In genomic region chr12:33149544-33150190, GRCm38 (mm10) we compare ENCODE assay signal across 17 mouse cellular contexts. TPM values are rescaled to one million over a fixed set of nuclear protein-coding genes. Genes with fewer than 3 reads are reported as not detected.
DNase-seq lines count a peak whose midpoint lies in the region; ATAC-seq and TF ChIP-seq lines count a peak whose summit lies in the region.
"Had no signal": no experiment of that assay in that cellular context is flagged by ENCODE, and none has a peak within 500 bp of the region (broad histone marks: within the 10 kb centered on the region; RNA-seq: fewer than 3 reads in every experiment).

No protein-coding gene starts in this region.

- no peak for TF ChIP-seq CTCF in CH12.LX (conservative IDR thresholded peaks at IDR 0.05 in 1 of 2, IDR thresholded peaks at IDR 0.05 in 1 of 2; ENCODE audit: low read depth in 2 of 2, low read length in 2 of 2)

- peaks cover 74% of the 10 kb centered on the region for H3K4me1 ChIP-seq in erythroblast, embryonic 14.5 days (ENCODE audit: control insufficient read depth)
- H3K4me1 ChIP-seq in liver, embryonic 12.5 days = peaks cover 63% of the 10 kb centered on the region
- peaks cover 15 to 70% of the 10 kb centered on the region in 2 experiments for H3K4me1 ChIP-seq in CH12.LX (ENCODE audit: control insufficient read depth in 1 of 2, insufficient read depth in 2 of 2)
- peaks cover 26% of the 10 kb centered on the region for H3K4me1 ChIP-seq in limb, embryonic 13.5 days

- no peak for TF ChIP-seq POLR2A in CH12.LX (IDR thresholded peaks at IDR 0.05; ENCODE audit: low read depth, low read length)

- H3K4me2 ChIP-seq in liver, embryonic 12.5 days = peak overlapping the region; percentile 87
- peak overlapping the region; percentile 92 for H3K4me2 ChIP-seq in CH12.LX (ENCODE audit: insufficient read depth, low read depth, poor library complexity, severe bottlenecking)
- peak overlapping the region; percentile 92; the same call in 1 of the 2 replicates for H3K4me2 ChIP-seq in limb, embryonic 13.5 days (replicated peaks)

- peaks cover 47% of the 10 kb centered on the region for H3K36me3 ChIP-seq in erythroblast, embryonic 14.5 days (ENCODE audit: control insufficient read depth)
- 0 out of 2 replicates have a peak, but pooled peaks cover 3% of the 10 kb centered on the region for H3K36me3 ChIP-seq in liver, embryonic 12.5 days
- H3K36me3 ChIP-seq in CH12.LX (replicated peaks in 1 of 2; ENCODE audit: control insufficient read depth in 1 of 2, insufficient read depth in 1 of 2, low read length in 1 of 2) = peaks cover 0 to 19% of the 10 kb centered on the region in 2 experiments
- no peaks in the 10 kb centered on the region for H3K36me3 ChIP-seq in limb, embryonic 13.5 days

- 86% methylated on average over 16 of the region's 16 CpGs for WGBS in liver, embryonic 12.5 days (ENCODE audit: insufficient replicate concordance)
- WGBS in limb, embryonic 13.5 days = 93% methylated on average over 16 of the region's 16 CpGs

- TF ChIP-seq EP300 in CH12.LX (IDR thresholded peaks at IDR 0.05; ENCODE audit: low read length) = no peak

- peaks cover 88% of the 10 kb centered on the region for H3K79me2 ChIP-seq in CH12.LX (replicated peaks; ENCODE audit: control insufficient read depth, extremely low read depth, insufficient read depth, poor library complexity, severe bottlenecking)

- no peak for TF ChIP-seq RAD21 in CH12.LX (IDR thresholded peaks at IDR 0.05; ENCODE audit: low read depth, low read length)

- peaks cover 28% of the 10 kb centered on the region for H3K27me3 ChIP-seq in erythroblast, embryonic 14.5 days (ENCODE audit: control insufficient read depth)
- H3K27me3 ChIP-seq in liver, embryonic 12.5 days (replicated peaks) = peaks cover 26% of the 10 kb centered on the region
- H3K27me3 ChIP-seq in CH12.LX (replicated peaks) = no peaks in the 10 kb centered on the region
- peaks cover 18% of the 10 kb centered on the region for H3K27me3 ChIP-seq in limb, embryonic 13.5 days

- dilution Hi-C loops in CH12.LX (cut with MboI; ENCODE audit: extremely low pct_ligation_motif_present, extremely low pct_unique_long_range_greater_than_20kb, low sequenced_read_pairs) = no loop called here

- peak overlapping the region; percentile 84 for H3K4me3 ChIP-seq in erythroblast, embryonic 14.5 days (replicated peaks)
- no peak overlapping the region for H3K4me3 ChIP-seq in liver, embryonic 12.5 days
- H3K4me3 ChIP-seq in CH12.LX (replicated peaks in 1 of 3; ENCODE audit: low read depth in 2 of 3, low read length in 2 of 3, poor library complexity in 1 of 3) = peak overlapping the region; percentile 79 to 94 (median 87)
- H3K4me3 ChIP-seq in limb, embryonic 13.5 days = no peak overlapping the region

- H3K9ac ChIP-seq in liver, embryonic 12.5 days = no peak overlapping the region
- peak overlapping the region; percentile 75 for H3K9ac ChIP-seq in CH12.LX (ENCODE audit: insufficient read depth, low read depth)
- H3K9ac ChIP-seq in limb, embryonic 13.5 days = no peak overlapping the region

- DNase-seq in liver (no peak), CH12.LX (ENCODE audit: extremely low read depth) (no peak)
- DNase-seq in heart, adult 8-10 months (ENCODE audit: low spot score) = no peak
- DNase-seq in cerebellum, postnatal 36 days = no peak
- DNase-seq: adrenal gland, adult 2 months; cerebellum, postnatal 10 days; embryo, embryonic 11 days; gastrocnemius, adult 2 months; heart, adult 18-20 months; kidney, postnatal 4 days; lung, postnatal 14 days had no signal

- H3K9me3 ChIP-seq in erythroblast, embryonic 14.5 days (ENCODE audit: control insufficient read depth, low read length) = peaks cover 2% of the 10 kb centered on the region; the same call in 1 of the 2 replicates
- H3K9me3 ChIP-seq in liver, embryonic 12.5 days (replicated peaks) = no peaks in the 10 kb centered on the region
- no peaks in the 10 kb centered on the region for H3K9me3 ChIP-seq in CH12.LX (replicated peaks; ENCODE audit: low read length)
- H3K9me3 ChIP-seq in limb, embryonic 13.5 days = no peaks in the 10 kb centered on the region

- H3K27ac ChIP-seq in liver, embryonic 12.5 days = no peak overlapping the region
- H3K27ac ChIP-seq in CH12.LX (ENCODE audit: insufficient read depth, low read depth) = peak overlapping the region; percentile 70
- H3K27ac ChIP-seq in limb, embryonic 13.5 days = no peak overlapping the region
- H3K27ac ChIP-seq: gastrocnemius, adult 2 months had no signal

- in situ Hi-C loops in CH12.LX (cut with MboI; ENCODE audit: low pct_ligation_motif_present, low pct_unique_long_range_greater_than_20kb, low sequenced_read_pairs) = no loop called here

- no peak for ATAC-seq in erythroblast, adult 5-6 weeks (replicated peaks; ENCODE audit: low FRiP score, poor library complexity, severe bottlenecking)
- no peak for ATAC-seq in liver, embryonic 12.5 days
- ATAC-seq in limb, embryonic 13.5 days (ENCODE audit: low FRiP score, low read depth) = no peak

TF ChIP-seq in CH12.LX, 34 proteins besides CTCF, POLR2A, EP300 and RAD21:
- TF ChIP-seq IRF4 (IDR thresholded peaks at IDR 0.05; ENCODE audit: low read depth, low read length) (no peak), ETS1 (conservative IDR thresholded peaks at IDR 0.05; ENCODE audit: low read depth, low read length) (no peak), PAX5 (IDR thresholded peaks at IDR 0.05; ENCODE audit: low read length) (no peak), NELFE (IDR thresholded peaks at IDR 0.05; ENCODE audit: low read depth, low read length) (no peak), MXI1 (IDR thresholded peaks at IDR 0.05; ENCODE audit: low read depth, low read length) (peak; percentile 69; the same call in 1 of the 2 replicates), HCFC1 (IDR thresholded peaks at IDR 0.05; ENCODE audit: low read depth, low read length) (no peak), CHD2 (IDR thresholded peaks at IDR 0.05; ENCODE audit: low read length) (no peak), RCOR1 (conservative IDR thresholded peaks at IDR 0.05; ENCODE audit: low read depth, low read length) (no peak), CHD1 (IDR thresholded peaks at IDR 0.05; ENCODE audit: low read depth, low read length) (0 out of 2 replicates have a peak, but pooled peaks have one; percentile 58), KAT2A (IDR thresholded peaks at IDR 0.05; ENCODE audit: insufficient replicate concordance, low read length) (no peak), MAX (IDR thresholded peaks at IDR 0.05; ENCODE audit: low read length) (peak; percentile 68), USF1 (IDR thresholded peaks at IDR 0.05; ENCODE audit: low read depth, low read length) (no peak), USF2 (conservative IDR thresholded peaks at IDR 0.05; ENCODE audit: low read depth, low read length) (no peak), BHLHE40 (IDR thresholded peaks at IDR 0.05; ENCODE audit: low read depth, low read length) (peak; percentile 85), MAFK (IDR thresholded peaks at IDR 0.05; ENCODE audit: insufficient replicate concordance, low read length) (no peak), MAZ (IDR thresholded peaks at IDR 0.05; ENCODE audit: low read depth, low read length) (no peak), UBTF (IDR thresholded peaks at IDR 0.05; ENCODE audit: low read depth, low read length) (0 out of 2 replicates have a peak, but pooled peaks have one; percentile 34), ZMIZ1 (IDR thresholded peaks at IDR 0.05; ENCODE audit: low read depth, low read length) (no peak), MYC (IDR thresholded peaks at IDR 0.05; ENCODE audit: low read depth, low read length) (peak; percentile 58; the same call in 1 of the 2 replicates), SMC3 (IDR thresholded peaks at IDR 0.05; ENCODE audit: low read depth, low read length) (no peak), MEF2A (IDR thresholded peaks at IDR 0.05; ENCODE audit: borderline replicate concordance, low read depth, low read length) (0 out of 2 replicates have a peak, but pooled peaks have one; percentile 17), POLR2AphosphoS2 (IDR thresholded peaks at IDR 0.05; ENCODE audit: low read depth, low read length) (no peak)

RNA-seq across cellular contexts. Expression of gene Atxn7l1, which starts 2.2 kb away (rescaled TPM):
- 3.9 and 4.5 TPM in 2 replicates for polyA plus RNA-seq in erythroblast, embryonic 14.5 days (2012)
- total RNA-seq in erythroblast, adult 5-6 weeks (2015; ENCODE audit: low replicate concordance) = 179 and 188 TPM in 2 replicates
- 105 and 131 TPM in 2 replicates for total RNA-seq in erythroblast, adult 5-6 weeks (2017; ENCODE audit: low replicate concordance)
- polyA plus RNA-seq in liver, embryonic 12.5 days (2016; fragmentation: Nextera tagmentation; extraction: Ambion mirVana) = 16.9 and 17.1 TPM in 2 replicates
- total RNA-seq in CH12.LX (2012; rRNA removed) (8.6 and 9.7 TPM in 2 replicates), CH12.LX (2014; rRNA removed) (8.2 and 9.0 TPM in 2 replicates)
- 51.3 and 55.7 TPM in 2 replicates for polyA plus RNA-seq in CH12.LX (2012; ENCODE audit: insufficient read length, low read depth)
- 13.9 and 15.3 TPM in 2 replicates for polyA plus RNA-seq in limb, embryonic 13.5 days (2015; fragmentation: Nextera tagmentation; extraction: Ambion mirVana)
- 10 to 100 TPM; 20.2 to 22.4 (median 20.7) TPM for total RNA-seq in heart, adult 8-10 months (2022)

RNA-seq across cellular contexts. Expression of gene Cdhr3, which starts 57.0 kb away (rescaled TPM):
- not detected in 2 replicates for polyA plus RNA-seq in erythroblast, embryonic 14.5 days (2012)
- not detected in 2 replicates for total RNA-seq in erythroblast, adult 5-6 weeks (2015; ENCODE audit: low replicate concordance)
- total RNA-seq in erythroblast, adult 5-6 weeks (2017; ENCODE audit: low replicate concordance) = 1.5 TPM in 1 of 2 replicates, not detected in the other
- not detected in 2 replicates for polyA plus RNA-seq in liver, embryonic 12.5 days (2016; fragmentation: Nextera tagmentation; extraction: Ambion mirVana)
- total RNA-seq in CH12.LX (2012; rRNA removed) = not detected in 2 replicates
- 0.09 and 0.16 TPM in 2 replicates for total RNA-seq in CH12.LX (2014; rRNA removed)
- polyA plus RNA-seq in CH12.LX (2012; ENCODE audit: insufficient read length, low read depth) = 0.79 and 1.3 TPM in 2 replicates
- 0.23 and 0.33 TPM in 2 replicates for polyA plus RNA-seq in limb, embryonic 13.5 days (2015; fragmentation: Nextera tagmentation; extraction: Ambion mirVana)
- total RNA-seq in heart, adult 8-10 months (2022) = 1 to 10 TPM in 1 of 4 experiments, under 1 TPM in 2, not detected in 1; 0.13 to 1.9 (median 0.37) TPM
- total RNA-seq: adrenal gland, adult 2 months had no signal
- polyA plus RNA-seq: adrenal gland, adult 2 months; kidney, embryonic 14.5 days; liver, embryonic 16.5 days had no signal

Comparison
In these comparisons a context has a peak if more than half of its experiments do, and no peak if none do; other contexts are left out.
1. H3K4me3 ChIP-seq: peak in erythroblast, embryonic 14.5 days (single experiment) and CH12.LX (3 of 3); none in liver, embryonic 12.5 days (single experiment) and limb, embryonic 13.5 days (single experiment).
2. Peak in every context shown above with its lines, with median percentiles within 50 percentile points of each other: H3K4me2 ChIP-seq.